Mouse (Mus musculus) stomach, embryonic 14.5 days (tissue): ENCODE measurements at regions not wholly inside any gene's neighbourhood (a gene's known extent, or its start where the extent isn't known, plus 50 kb on each side); places are given as distances from the start of the nearest gene placed in this dataset.
"Not testable (repeated sequence)": the region's sequence is repeated elsewhere in the genome, so short reads cannot be mapped to it uniquely, and the experiment has no call there.

Experiments
- ATAC-seq: fragments of 200-750 bp; cut with Nextera tagmentation; 2 replicates; pipeline ENCODE4 v1.8.0; 2017; ENCODE audit warnings: low read depth, moderate TSS enrichment; ENCODE audit not compliant: insufficient number of reproducible peaks, insufficient read depth, low FRiP score
- H3K27ac ChIP-seq: fragments of 300-500 bp; sonication (generic); 2 replicates; pipeline ENCODE4 v1.5.1; 2014; ENCODE audit warnings: mild to moderate bottlenecking, low read length, moderate library complexity, mixed read lengths
- H3K27me3 ChIP-seq: fragments of 300-500 bp; sonication (generic); 2 replicates; pipeline ENCODE4 v1.6.1; 2014; ENCODE audit warnings: low read length, control low read depth, mixed read lengths; ENCODE audit not compliant: control insufficient read depth, insufficient read depth
- H3K36me3 ChIP-seq: fragments of 300-500 bp; sonication (generic); 2 replicates; pipeline ENCODE4 v1.6.1; 2014; ENCODE audit warnings: mild to moderate bottlenecking, control low read depth, low read length, moderate library complexity, mixed read lengths; ENCODE audit not compliant: control insufficient read depth, insufficient read depth
- H3K4me1 ChIP-seq: fragments of 300-500 bp; sonication (generic); 2 replicates; pipeline ENCODE4 v1.6.1; 2014; ENCODE audit warnings: low read length, control low read depth, mixed read lengths; ENCODE audit not compliant: control insufficient read depth, insufficient read depth
- H3K4me2 ChIP-seq: fragments of 300-500 bp; sonication (generic); replicated peaks from 2 replicates; pipeline ENCODE4 v1.6.1; 2014; ENCODE audit warnings: low read depth, low read length, control low read depth
- H3K4me3 ChIP-seq: fragments of 300-500 bp; sonication (generic); 2 replicates; pipeline ENCODE4 v1.5.1; 2014; ENCODE audit warnings: low read depth, low read length, control low read depth
- H3K9ac ChIP-seq: fragments of 300-500 bp; sonication (generic); replicated peaks from 2 replicates; pipeline ENCODE4 v1.6.1; 2014; ENCODE audit warnings: low read depth, mild to moderate bottlenecking, control low read depth, low read length, moderate library complexity, mixed read lengths
- H3K9me3 ChIP-seq: fragments of 300-500 bp; sonication (generic); 2 replicates; pipeline ENCODE4 v1.6.1; 2016; ENCODE audit warnings: low read depth, low read length, control low read depth; ENCODE audit not compliant: control insufficient read depth
- WGBS: fragments of 180-500 bp; shearing (Covaris S2); extraction: QIAGEN DNeasy Blood & Tissue Kit; methylation state at CpG from one replicate; pipeline ENCODE4 v1.1.7; 2014; 5-methylcytosine and 5-hydroxymethylcytosine counted together

- Histone ChIP-seq H3K27ac (no peak overlapping the region), H3K4me1 (no peaks in the 10 kb centered on the region), H3K27me3 (no peaks in the 10 kb centered on the region), H3K36me3 (no peaks in the 10 kb centered on the region), H3K9me3 (no peaks in the 10 kb centered on the region), H3K9ac (no peak overlapping the region), H3K4me2 (no peak overlapping the region), H3K4me3 (no peak overlapping the region)
- WGBS = 65% methylated on average over 9 of the region's 9 CpGs
- ATAC-seq = no peak
Observed at GRCm38 (mm10) chr10:85293071-85293783, 93.4 kb upstream of the Btbd11 start.

GRCm38 (mm10) chr10:85295133-85295887 is 91.3 kb upstream of the Btbd11 start:
- Histone ChIP-seq H3K27ac (no peak overlapping the region), H3K4me1 (no peaks in the 10 kb centered on the region), H3K9me3 (no peaks in the 10 kb centered on the region), H3K4me2 (no peak overlapping the region), H3K36me3 (no peaks in the 10 kb centered on the region), H3K4me3 (no peak overlapping the region), H3K27me3 (no peaks in the 10 kb centered on the region), H3K9ac (no peak overlapping the region)
- no peak for ATAC-seq
- 75% methylated on average over 5 of the region's 5 CpGs for WGBS

GRCm38 (mm10) chr10:85311781-85312180 is 74.8 kb upstream of the Btbd11 start:
- ATAC-seq = no peak
- no peak overlapping the region for H3K4me2 ChIP-seq
- no peak overlapping the region for H3K9ac ChIP-seq
- no peaks in the 10 kb centered on the region for H3K4me1 ChIP-seq
- no peaks in the 10 kb centered on the region for H3K27me3 ChIP-seq
- H3K9me3 ChIP-seq = no peaks in the 10 kb centered on the region
- no peak overlapping the region for H3K4me3 ChIP-seq
- H3K27ac ChIP-seq = no peak overlapping the region
- H3K36me3 ChIP-seq = no peaks in the 10 kb centered on the region

- H3K4me3 ChIP-seq, ATAC-seq, H3K4me2 ChIP-seq, H3K36me3 ChIP-seq, H3K27ac ChIP-seq, H3K27me3 ChIP-seq, H3K4me1 ChIP-seq, H3K9me3 ChIP-seq, H3K9ac ChIP-seq: not testable (repeated sequence)
- 96% methylated on average over 10 of the region's 10 CpGs for WGBS
Observed at GRCm38 (mm10) chr10:85313331-85313730, 73.3 kb upstream of the Btbd11 start.

- WGBS = 45% methylated on average over 1 of the region's 1 CpGs
- no peak overlapping the region for H3K4me3 ChIP-seq
Observed at GRCm38 (mm10) chr10:85320971-85321370, 65.6 kb upstream of the Btbd11 start.

GRCm38 (mm10) chr10:85322280-85322679 is 64.3 kb upstream of the Btbd11 start:
- ATAC-seq = no peak
- 70% methylated on average over 3 of the region's 3 CpGs for WGBS
- no peak overlapping the region for H3K27ac ChIP-seq

More at GRCm38 (mm10) chr10:85320971-85321370, 65.6 kb upstream of the Btbd11 start:
- Histone ChIP-seq H3K9me3 (no peaks in the 10 kb centered on the region), H3K27ac (no peak overlapping the region), H3K4me2 (no peak overlapping the region), H3K9ac (no peak overlapping the region), H3K4me1 (no peaks in the 10 kb centered on the region), H3K27me3 (no peaks in the 10 kb centered on the region), H3K36me3 (no peaks in the 10 kb centered on the region)
- no peak for ATAC-seq

GRCm38 (mm10) chr10:85329382-85329781 is 57.2 kb upstream of the Btbd11 start:
- Histone ChIP-seq H3K9me3 (no peaks in the 10 kb centered on the region), H3K4me2 (no peak overlapping the region), H3K36me3 (no peaks in the 10 kb centered on the region), H3K27ac (no peak overlapping the region), H3K27me3 (no peaks in the 10 kb centered on the region), H3K4me1 (no peaks in the 10 kb centered on the region), H3K4me3 (no peak overlapping the region), H3K9ac (no peak overlapping the region)
- 87% methylated on average over 3 of the region's 3 CpGs for WGBS
- no peak for ATAC-seq

More at GRCm38 (mm10) chr10:85322280-85322679, 64.3 kb upstream of the Btbd11 start:
- H3K9me3 ChIP-seq = no peaks in the 10 kb centered on the region
- H3K4me1 ChIP-seq = no peaks in the 10 kb centered on the region
- H3K4me2 ChIP-seq = no peak overlapping the region
- no peaks in the 10 kb centered on the region for H3K36me3 ChIP-seq
- no peaks in the 10 kb centered on the region for H3K27me3 ChIP-seq
- H3K9ac ChIP-seq = no peak overlapping the region
- H3K4me3 ChIP-seq = no peak overlapping the region

GRCm38 (mm10) chr10:85330938-85331691 is 55.5 kb upstream of the Btbd11 start:
- Histone ChIP-seq H3K4me2 (0 out of 2 replicates have a peak overlapping the region, but pooled peaks have one; percentile 14), H3K9me3 (no peaks in the 10 kb centered on the region), H3K9ac (no peak overlapping the region), H3K27ac (no peak overlapping the region), H3K4me1 (no peaks in the 10 kb centered on the region), H3K36me3 (no peaks in the 10 kb centered on the region), H3K4me3 (no peak overlapping the region), H3K27me3 (no peaks in the 10 kb centered on the region)
- WGBS = 9% methylated on average over 13 of the region's 13 CpGs
- ATAC-seq = no peak
